Mouse (Mus musculus): ENCODE measurements around the gene Tspan32. TPM values are rescaled to one million over a fixed set of nuclear protein-coding genes. Genes with fewer than 3 reads are reported as not detected.

Gene Tspan32
- polyA plus RNA-seq (2015; fragmentation: Nextera tagmentation; extraction: Ambion mirVana): 2.6 and 3.3 TPM in 2 replicates

- H3K4me3 ChIP-seq (ENCODE audit: low read length): no peak within 1 kb of the TSS
- 68% methylated on average over 4 of the region's 4 CpGs for WGBS
- H3K4me2 ChIP-seq (ENCODE audit: low read depth, low read length): no peak within 1 kb of the TSS; the same call in 1 of the 2 replicates
- H3K27me3 ChIP-seq (ENCODE audit: control insufficient read depth, insufficient read depth, low read depth, low read length): no peaks in the 10 kb centered on the region
- peaks cover 35% of the 10 kb centered on the region for H3K4me1 ChIP-seq (replicated peaks; ENCODE audit: control insufficient read depth, insufficient read depth, low read length)
- no peaks in the 10 kb centered on the region for H3K36me3 ChIP-seq (ENCODE audit: control insufficient read depth, insufficient read depth, low read length)
- peak within 1 kb of the TSS; percentile 25; the same call in 1 of the 2 replicates for H3K9ac ChIP-seq (ENCODE audit: low read length)
- peak within 1 kb of the TSS; percentile 73 for H3K27ac ChIP-seq (ENCODE audit: low read length)
- ATAC-seq (ENCODE audit: low read depth): no peak
- no peaks in the 10 kb centered on the region for H3K9me3 ChIP-seq (ENCODE audit: control insufficient read depth, low read length)
Observed at GRCm38 (mm10) chr7:143004727-143005343, at the start of gene Tspan32. Gene Tspan32, plus strand, starts transcription at chr7:143005046.

DNA sequence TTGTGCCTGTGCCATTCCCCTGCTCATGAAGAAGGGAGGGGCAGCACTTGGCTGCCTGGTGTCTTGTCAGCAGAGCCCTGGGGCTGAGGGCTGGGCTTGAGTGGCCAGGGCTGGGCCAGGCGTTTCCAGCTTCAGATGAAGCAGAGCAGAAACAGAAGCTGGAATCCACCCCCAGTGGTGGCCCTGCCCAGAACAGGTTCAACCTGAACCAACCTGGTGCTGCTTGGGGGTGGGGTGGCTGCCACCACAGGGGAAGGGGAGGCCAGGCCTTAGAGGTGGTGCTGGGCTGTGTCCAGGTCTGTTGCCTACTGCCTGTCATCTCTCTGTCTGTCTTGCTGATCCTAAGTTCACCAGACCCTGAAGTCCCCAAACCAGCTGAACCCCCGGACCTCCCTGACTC lies 48.8 kb upstream of the Tspan32 start:
- no peaks in the 10 kb centered on the region for H3K36me3 ChIP-seq (ENCODE audit: control insufficient read depth, insufficient read depth, low read length)
- ATAC-seq (ENCODE audit: low read depth): no peak

DNA sequence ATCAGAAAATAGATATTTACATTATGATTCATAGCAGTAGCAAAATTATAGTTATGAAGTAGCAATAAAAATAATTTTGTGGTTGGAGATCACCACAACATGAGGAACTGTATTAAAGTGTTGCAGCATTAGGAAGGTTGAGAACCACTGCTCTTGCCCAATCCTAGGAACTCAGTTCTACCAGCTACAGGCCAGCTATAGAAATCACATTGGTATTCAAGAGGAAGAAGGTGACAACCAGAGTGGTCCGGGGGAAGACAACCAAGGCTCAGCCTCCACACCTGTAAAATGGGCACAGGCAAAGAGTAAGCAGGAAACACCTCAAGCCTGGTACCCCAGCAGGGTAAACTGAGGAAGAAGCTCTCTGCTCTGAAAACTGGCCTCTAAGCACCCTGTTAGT lies 46.0 kb upstream of the Tspan32 start:
- Histone ChIP-seq H3K27me3 (ENCODE audit: control insufficient read depth, insufficient read depth, low read depth, low read length) (no peaks in the 10 kb centered on the region), H3K4me2 (ENCODE audit: low read depth, low read length) (no peak overlapping the region), H3K9ac (ENCODE audit: low read length) (no peak overlapping the region), H3K9me3 (ENCODE audit: control insufficient read depth, low read length) (no peaks in the 10 kb centered on the region), H3K4me1 (replicated peaks; ENCODE audit: control insufficient read depth, insufficient read depth, low read length) (no peaks in the 10 kb centered on the region), H3K4me3 (ENCODE audit: low read length) (no peak overlapping the region), H3K36me3 (ENCODE audit: control insufficient read depth, insufficient read depth, low read length) (no peaks in the 10 kb centered on the region), H3K27ac (ENCODE audit: low read length) (no peak overlapping the region)
- ATAC-seq (ENCODE audit: low read depth): no peak
- WGBS: 83% methylated on average over 1 of the region's 1 CpGs

More for the DNA sequence above, 48.8 kb upstream of the Tspan32 start:
- no peaks in the 10 kb centered on the region for H3K9me3 ChIP-seq (ENCODE audit: control insufficient read depth, low read length)
- H3K27ac ChIP-seq (ENCODE audit: low read length): no peak overlapping the region
- no peaks in the 10 kb centered on the region for H3K4me1 ChIP-seq (replicated peaks; ENCODE audit: control insufficient read depth, insufficient read depth, low read length)
- H3K4me3 ChIP-seq (ENCODE audit: low read length): no peak overlapping the region
- H3K4me2 ChIP-seq (ENCODE audit: low read depth, low read length): no peak overlapping the region
- no peak overlapping the region for H3K9ac ChIP-seq (ENCODE audit: low read length)
- no peaks in the 10 kb centered on the region for H3K27me3 ChIP-seq (ENCODE audit: control insufficient read depth, insufficient read depth, low read depth, low read length)
- 55% methylated on average over 2 of the region's 2 CpGs for WGBS

DNA sequence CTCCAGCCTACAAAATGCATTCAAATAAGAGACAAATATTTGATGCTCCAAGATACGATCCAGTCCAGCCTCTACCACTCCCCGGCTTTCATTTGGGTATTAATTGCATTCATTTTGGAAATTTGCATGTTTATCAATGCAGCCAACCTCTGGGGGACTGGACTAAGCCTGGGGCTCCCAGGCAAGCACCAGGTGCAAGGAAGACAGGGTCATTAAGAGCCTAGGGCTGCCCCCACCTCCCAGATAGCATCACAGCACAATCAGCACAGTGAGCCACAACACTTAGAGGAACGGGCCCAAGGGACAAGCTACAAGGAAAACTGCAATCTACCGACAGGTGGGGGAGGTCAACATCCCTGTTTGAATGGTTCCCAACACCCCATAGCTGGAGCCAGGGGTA lies 45.1 kb upstream of the Tspan32 start:
- Histone ChIP-seq H3K9me3 (ENCODE audit: control insufficient read depth, low read length) (no peaks in the 10 kb centered on the region), H3K27me3 (ENCODE audit: control insufficient read depth, insufficient read depth, low read depth, low read length) (no peaks in the 10 kb centered on the region), H3K4me1 (replicated peaks; ENCODE audit: control insufficient read depth, insufficient read depth, low read length) (no peaks in the 10 kb centered on the region), H3K4me3 (ENCODE audit: low read length) (no peak overlapping the region), H3K9ac (ENCODE audit: low read length) (no peak overlapping the region), H3K27ac (ENCODE audit: low read length) (no peak overlapping the region), H3K4me2 (ENCODE audit: low read depth, low read length) (no peak overlapping the region), H3K36me3 (ENCODE audit: control insufficient read depth, insufficient read depth, low read length) (no peaks in the 10 kb centered on the region)
- no peak for ATAC-seq (ENCODE audit: low read depth)
- 73% methylated on average over 4 of the region's 4 CpGs for WGBS

GRCm38 (mm10) chr7:142967414-142967883 lies 37.4 kb upstream of the Tspan32 start:
- peak overlapping the region; percentile 94 for H3K4me2 ChIP-seq (ENCODE audit: low read depth, low read length)
- H3K27me3 ChIP-seq (ENCODE audit: control insufficient read depth, insufficient read depth, low read depth, low read length): peaks cover 50% of the 10 kb centered on the region
- no peaks in the 10 kb centered on the region for H3K9me3 ChIP-seq (ENCODE audit: control insufficient read depth, low read length)
- ATAC-seq (ENCODE audit: low read depth): peak; percentile 80
- H3K4me3 ChIP-seq (ENCODE audit: low read length): peak overlapping the region; percentile 52
- peak overlapping the region; percentile 69 for H3K27ac ChIP-seq (ENCODE audit: low read length)
- peak overlapping the region; percentile 55 for H3K9ac ChIP-seq (ENCODE audit: low read length)
- H3K36me3 ChIP-seq (ENCODE audit: control insufficient read depth, insufficient read depth, low read length): no peaks in the 10 kb centered on the region
- peaks cover 21% of the 10 kb centered on the region for H3K4me1 ChIP-seq (replicated peaks; ENCODE audit: control insufficient read depth, insufficient read depth, low read length)
- 0% methylated on average over 36 of the region's 36 CpGs for WGBS

GRCm38 (mm10) chr7:142967884-142968808 lies 36.7 kb upstream of the Tspan32 start:
- peak overlapping the region; percentile 52 for H3K4me3 ChIP-seq (ENCODE audit: low read length)
- peak overlapping the region; percentile 94 for H3K4me2 ChIP-seq (ENCODE audit: low read depth, low read length)
- no peaks in the 10 kb centered on the region for H3K9me3 ChIP-seq (ENCODE audit: control insufficient read depth, low read length)
- peak; percentile 70 for ATAC-seq (ENCODE audit: low read depth)
- peaks cover 50% of the 10 kb centered on the region for H3K27me3 ChIP-seq (ENCODE audit: control insufficient read depth, insufficient read depth, low read depth, low read length)
- under 1% methylated on average over 90 of the region's 90 CpGs for WGBS
- H3K27ac ChIP-seq (ENCODE audit: low read length): peak overlapping the region; percentile 69
- peak overlapping the region; percentile 55 for H3K9ac ChIP-seq (ENCODE audit: low read length)
- no peaks in the 10 kb centered on the region for H3K36me3 ChIP-seq (ENCODE audit: control insufficient read depth, insufficient read depth, low read length)
- H3K4me1 ChIP-seq (replicated peaks; ENCODE audit: control insufficient read depth, insufficient read depth, low read length): peaks cover 21% of the 10 kb centered on the region

- peak; percentile 46 for ATAC-seq (ENCODE audit: low read depth)
- H3K4me3 ChIP-seq (ENCODE audit: low read length): peak within 1 kb of the TSS; percentile 52
- peak within 1 kb of the TSS; percentile 9; the same call in 1 of the 2 replicates for H3K27ac ChIP-seq (ENCODE audit: low read length)
- peaks cover 21% of the 10 kb centered on the region for H3K4me1 ChIP-seq (replicated peaks; ENCODE audit: control insufficient read depth, insufficient read depth, low read length)
- no peaks in the 10 kb centered on the region for H3K9me3 ChIP-seq (ENCODE audit: control insufficient read depth, low read length)
- H3K27me3 ChIP-seq (ENCODE audit: control insufficient read depth, insufficient read depth, low read depth, low read length): peaks cover 50% of the 10 kb centered on the region
- H3K4me2 ChIP-seq (ENCODE audit: low read depth, low read length): peak within 1 kb of the TSS; percentile 94
- peak within 1 kb of the TSS; percentile 55 for H3K9ac ChIP-seq (ENCODE audit: low read length)
- under 1% methylated on average over 51 of the region's 51 CpGs for WGBS
- no peaks in the 10 kb centered on the region for H3K36me3 ChIP-seq (ENCODE audit: control insufficient read depth, insufficient read depth, low read length)
Observed at GRCm38 (mm10) chr7:142968809-142969511, 35.9 kb upstream of the Tspan32 start, which contains the start of gene Ascl2. Gene Ascl2, minus strand, starts transcription at chr7:142969264.

GRCm38 (mm10) chr7:142981908-142982307 lies 22.9 kb upstream of the Tspan32 start:
- Histone ChIP-seq H3K27ac (ENCODE audit: low read length) (no peak overlapping the region), H3K4me1 (replicated peaks; ENCODE audit: control insufficient read depth, insufficient read depth, low read length) (no peaks in the 10 kb centered on the region), H3K9ac (ENCODE audit: low read length) (no peak overlapping the region), H3K9me3 (ENCODE audit: control insufficient read depth, low read length) (no peaks in the 10 kb centered on the region), H3K4me3 (ENCODE audit: low read length) (no peak overlapping the region), H3K36me3 (ENCODE audit: control insufficient read depth, insufficient read depth, low read length) (no peaks in the 10 kb centered on the region), H3K27me3 (ENCODE audit: control insufficient read depth, insufficient read depth, low read depth, low read length) (no peaks in the 10 kb centered on the region), H3K4me2 (ENCODE audit: low read depth, low read length) (no peak overlapping the region)
- no peak for ATAC-seq (ENCODE audit: low read depth)
- WGBS: 54% methylated on average over 4 of the region's 4 CpGs
